ENCODE assay signal across 8 mouse cellular contexts in the genomic region with DNA sequence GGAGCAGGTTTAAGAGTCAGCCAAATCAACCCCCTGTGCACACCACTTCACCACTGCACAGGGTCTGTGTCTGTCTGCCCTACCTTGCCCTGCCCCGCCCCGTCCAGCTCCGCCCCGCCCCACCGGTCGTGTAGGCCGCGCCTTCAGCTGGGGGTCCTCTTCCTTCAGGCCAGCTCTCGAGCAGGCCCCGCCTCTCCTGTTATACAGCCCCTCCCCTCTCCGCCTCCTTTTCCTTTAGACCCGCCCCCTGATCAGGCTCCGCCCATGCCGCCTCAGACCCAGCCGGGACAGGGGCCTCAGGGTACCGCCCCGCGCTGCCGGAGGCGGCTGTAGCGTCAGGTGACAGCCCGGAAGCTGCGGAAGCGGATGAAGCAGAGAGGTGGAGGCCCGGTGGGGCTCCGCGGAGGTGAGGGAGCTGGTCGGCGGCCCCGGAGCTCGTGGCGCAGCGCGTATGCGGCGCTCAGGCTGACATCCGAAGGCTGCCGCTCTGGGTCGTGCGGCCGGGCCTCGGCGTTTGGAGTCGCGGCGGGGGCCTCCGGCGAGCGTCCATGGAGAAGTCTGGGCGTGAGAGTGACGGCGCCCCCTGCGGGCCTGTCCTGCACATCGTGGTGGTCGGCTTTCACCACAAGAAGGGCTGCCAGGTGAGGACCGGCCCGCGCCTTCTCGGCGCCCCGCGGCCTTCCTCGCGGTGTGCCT. TPM values are rescaled to one million over a fixed set of nuclear protein-coding genes. Genes with fewer than 3 reads are reported as not detected.
DNase-seq lines count a peak whose midpoint lies in the region; ATAC-seq and TF ChIP-seq lines count a peak whose summit lies in the region.

Avl9 (plus strand) TSS at position 326 of the 696 bp plus-strand sequence.

- peak within 1 kb of the TSS; percentile 77 for H3K9ac ChIP-seq in heart, embryonic 12.5 days
- H3K9ac ChIP-seq in kidney, postnatal 0 days (ENCODE audit: low read depth, low read length) = peak within 1 kb of the TSS; percentile 65
- peak within 1 kb of the TSS; percentile 80 for H3K9ac ChIP-seq in liver, embryonic 11.5 days (ENCODE audit: low read depth, low read length)
- peak within 1 kb of the TSS; percentile 51 for H3K9ac ChIP-seq in stomach, embryonic 14.5 days (replicated peaks; ENCODE audit: low read depth, low read length)

- DNase-seq in CD4-positive helper T cell, adult 2 months (ENCODE audit: low read depth, low spot score) = peak; percentile 98
- DNase-seq in brain, embryonic 18.5 days (ENCODE audit: low read depth, low spot score) = peak; percentile 92
- peak; percentile 98 for DNase-seq in kidney, postnatal 0 days (ENCODE audit: low spot score)
- DNase-seq in liver, embryonic 11.5 days (ENCODE audit: low spot score) = peak; percentile 98
- DNase-seq in naive thymus-derived CD4-positive, alpha-beta T cell, adult 2 months (ENCODE audit: low read depth) = peak; percentile 99

- peak within 1 kb of the TSS; percentile 89 for H3K27ac ChIP-seq in heart, embryonic 12.5 days (ENCODE audit: poor library complexity, severe bottlenecking)
- H3K27ac ChIP-seq in kidney, postnatal 0 days = peak within 1 kb of the TSS; percentile 90
- peak within 1 kb of the TSS; percentile 86 for H3K27ac ChIP-seq in liver, embryonic 11.5 days (ENCODE audit: low read depth, low read length)
- H3K27ac ChIP-seq in stomach, embryonic 14.5 days (ENCODE audit: low read length) = peak within 1 kb of the TSS; percentile 93

- H3K4me1 ChIP-seq in heart, embryonic 12.5 days (replicated peaks) = peaks cover 7% of the 10 kb centered on the region; the same call in 1 of the 2 replicates
- peaks cover 9% of the 10 kb centered on the region for H3K4me1 ChIP-seq in kidney, postnatal 0 days (replicated peaks; ENCODE audit: insufficient read depth, low read length)
- H3K4me1 ChIP-seq in liver, embryonic 11.5 days (replicated peaks; ENCODE audit: control insufficient read depth, insufficient read depth, low read length) = peaks cover 14% of the 10 kb centered on the region
- peaks cover 3% of the 10 kb centered on the region; the same call in 1 of the 2 replicates for H3K4me1 ChIP-seq in stomach, embryonic 14.5 days (ENCODE audit: control insufficient read depth, insufficient read depth, low read length)

- ATAC-seq in erythroid progenitor cell, adult 5-6 weeks (replicated peaks; ENCODE audit: low FRiP score, poor library complexity, severe bottlenecking) = peak; percentile 98
- ATAC-seq in heart, embryonic 12.5 days (ENCODE audit: insufficient number of reproducible peaks, low FRiP score) = peak; percentile 99
- peak; percentile 98 for ATAC-seq in kidney, postnatal 0 days (replicated peaks; ENCODE audit: low FRiP score, low read depth)
- ATAC-seq in liver, embryonic 11.5 days (replicated peaks; ENCODE audit: low FRiP score) = peak; percentile 98
- peak; percentile 98 for ATAC-seq in stomach, embryonic 14.5 days (ENCODE audit: insufficient number of reproducible peaks, insufficient read depth, low FRiP score, low read depth)

- H3K4me2 ChIP-seq in heart, embryonic 12.5 days = peak within 1 kb of the TSS; percentile 82
- H3K4me2 ChIP-seq in kidney, postnatal 0 days (ENCODE audit: low read length) = peak within 1 kb of the TSS; percentile 67
- H3K4me2 ChIP-seq in liver, embryonic 11.5 days = peak within 1 kb of the TSS; percentile 68
- H3K4me2 ChIP-seq in stomach, embryonic 14.5 days (replicated peaks; ENCODE audit: low read depth, low read length) = peak within 1 kb of the TSS; percentile 53

- peak; percentile 74 for TF ChIP-seq CTCF in kidney, postnatal 0 days (IDR thresholded peaks at IDR 0.05; ENCODE audit: low read depth)

- H3K27me3 ChIP-seq in heart, embryonic 12.5 days (replicated peaks) = no peaks in the 10 kb centered on the region
- no peaks in the 10 kb centered on the region for H3K27me3 ChIP-seq in kidney, postnatal 0 days (ENCODE audit: insufficient read depth, low read length)
- no peaks in the 10 kb centered on the region for H3K27me3 ChIP-seq in liver, embryonic 11.5 days (replicated peaks; ENCODE audit: control insufficient read depth, insufficient read depth, low read length)
- H3K27me3 ChIP-seq in stomach, embryonic 14.5 days (ENCODE audit: control insufficient read depth, insufficient read depth, low read length) = no peaks in the 10 kb centered on the region

- no peaks in the 10 kb centered on the region for H3K36me3 ChIP-seq in heart, embryonic 12.5 days
- H3K36me3 ChIP-seq in kidney, postnatal 0 days (ENCODE audit: insufficient read depth, low read length) = no peaks in the 10 kb centered on the region
- no peaks in the 10 kb centered on the region for H3K36me3 ChIP-seq in liver, embryonic 11.5 days (ENCODE audit: control insufficient read depth, insufficient read depth, low read length)
- H3K36me3 ChIP-seq in stomach, embryonic 14.5 days (ENCODE audit: control insufficient read depth, insufficient read depth, low read length) = no peaks in the 10 kb centered on the region

- no peaks in the 10 kb centered on the region for H3K9me3 ChIP-seq in heart, embryonic 12.5 days (replicated peaks)
- no peaks in the 10 kb centered on the region for H3K9me3 ChIP-seq in kidney, postnatal 0 days (replicated peaks; ENCODE audit: low read length)
- H3K9me3 ChIP-seq in liver, embryonic 11.5 days (ENCODE audit: control insufficient read depth, low read length) = no peaks in the 10 kb centered on the region
- H3K9me3 ChIP-seq in stomach, embryonic 14.5 days (ENCODE audit: control insufficient read depth, low read depth, low read length) = no peaks in the 10 kb centered on the region

- under 1% methylated on average over 64 of the region's 64 CpGs for WGBS in heart, embryonic 12.5 days
- WGBS in kidney, postnatal 0 days = under 1% methylated on average over 64 of the region's 64 CpGs
- WGBS in liver, embryonic 11.5 days = 0% methylated on average over 64 of the region's 64 CpGs
- under 1% methylated on average over 64 of the region's 64 CpGs for WGBS in stomach, embryonic 14.5 days

- H3K4me3 ChIP-seq in heart, embryonic 12.5 days = peak within 1 kb of the TSS; percentile 61
- peak within 1 kb of the TSS; percentile 58 for H3K4me3 ChIP-seq in kidney, postnatal 0 days (replicated peaks; ENCODE audit: low read depth, low read length)
- peak within 1 kb of the TSS; percentile 87 for H3K4me3 ChIP-seq in liver, embryonic 11.5 days (ENCODE audit: low read depth, low read length)
- peak within 1 kb of the TSS; percentile 48 for H3K4me3 ChIP-seq in stomach, embryonic 14.5 days (ENCODE audit: low read depth, low read length)

RNA-seq across cellular contexts. Expression of gene Avl9, which starts in this region (rescaled TPM):
- 8.8 and 10.5 TPM in 2 replicates for total RNA-seq in erythroid progenitor cell, adult 5-6 weeks (2015; ENCODE audit: low replicate concordance)
- total RNA-seq in erythroid progenitor cell, adult 5-6 weeks (2017; ENCODE audit: low replicate concordance) = 9.8 and 16.7 TPM in 2 replicates
- polyA plus RNA-seq in heart, embryonic 12.5 days (2016; fragmentation: Nextera tagmentation; extraction: Ambion mirVana) = 11.2 and 12.2 TPM in 2 replicates
- polyA plus RNA-seq in kidney, postnatal 0 days (2015; fragmentation: Nextera tagmentation; extraction: Ambion mirVana) = 9.1 and 10.0 TPM in 2 replicates
- 8.9 and 10.8 TPM in 2 replicates for polyA plus RNA-seq in liver, embryonic 11.5 days (2014; fragmentation: Nextera tagmentation; extraction: Ambion mirVana)
- polyA plus RNA-seq in stomach, embryonic 14.5 days (2014; fragmentation: Nextera tagmentation; extraction: Ambion mirVana) = 24.3 and 26.5 TPM in 2 replicates

Comparison
In these comparisons a context has a peak if more than half of its experiments do, and no peak if none do; other contexts are left out.
1. Peak in every context shown above with its lines: DNase-seq, ATAC-seq, H3K4me3 ChIP-seq and H3K27ac ChIP-seq.